ENCODE assay signal across 8 mouse cellular contexts in genomic region chr5:148608178-148608577, GRCm38 (mm10). TPM values are rescaled to one million over a fixed set of nuclear protein-coding genes. Genes with fewer than 3 reads are reported as not detected.
A peak's percentile ranks its signal among the peaks of the same experiment; 100 is the strongest.
DNase-seq lines count a peak whose midpoint lies in the region; ATAC-seq lines count a peak whose summit lies in the region.

No protein-coding gene starts in this region.

- H3K4me3 ChIP-seq in stomach, embryonic 15.5 days (replicated peaks): no peak overlapping the region
- H3K4me3 ChIP-seq in forebrain, embryonic 16.5 days (replicated peaks; ENCODE audit: low read length): no peak overlapping the region

- H3K9me3 ChIP-seq in stomach, embryonic 15.5 days: no peaks in the 10 kb centered on the region
- no peaks in the 10 kb centered on the region for H3K9me3 ChIP-seq in forebrain, embryonic 16.5 days (ENCODE audit: control insufficient read depth, low read length)

- DNase-seq in adrenal gland, adult (ENCODE audit: inconsistent age in 2 of 2, low spot score in 1 of 2): peak; percentile 15 to 39
- DNase-seq in adrenal gland, postnatal 25 days: no peak
- DNase-seq in ZHBTc4 (ENCODE audit: low read depth, low spot score): peak; percentile 70
- DNase-seq in heart, adult 9 months (ENCODE audit: low spot score in 2 of 2): peak; percentile 85 to 87
- peak; percentile 78 for DNase-seq in kidney, postnatal 14 days
- DNase-seq in cerebellum, adult 18-20 months: no peak

- H3K36me3 ChIP-seq in stomach, embryonic 15.5 days: no peaks in the 10 kb centered on the region
- H3K36me3 ChIP-seq in forebrain, embryonic 16.5 days (ENCODE audit: control insufficient read depth, insufficient read depth): no peaks in the 10 kb centered on the region

- ATAC-seq in stomach, embryonic 15.5 days (ENCODE audit: insufficient read depth, low FRiP score, low read depth): peak; percentile 71; the same call in 1 of the 2 replicates
- ATAC-seq in forebrain, embryonic 16.5 days: no peak; the same call in 1 of the 2 replicates

- H3K27me3 ChIP-seq in stomach, embryonic 15.5 days (replicated peaks): no peaks in the 10 kb centered on the region
- no peaks in the 10 kb centered on the region for H3K27me3 ChIP-seq in forebrain, embryonic 16.5 days (replicated peaks; ENCODE audit: control insufficient read depth, insufficient read depth, low read length)

- WGBS in stomach, embryonic 15.5 days: 17% methylated on average over 9 of the region's 9 CpGs
- WGBS in forebrain, embryonic 16.5 days: 34% methylated on average over 9 of the region's 9 CpGs

- peak overlapping the region; percentile 52; the same call in 1 of the 2 replicates for H3K27ac ChIP-seq in stomach, embryonic 15.5 days
- no peak overlapping the region for H3K27ac ChIP-seq in forebrain, embryonic 16.5 days (ENCODE audit: low read length)

- H3K4me1 ChIP-seq in stomach, embryonic 15.5 days: no peaks in the 10 kb centered on the region; the same call in 1 of the 2 replicates
- H3K4me1 ChIP-seq in forebrain, embryonic 16.5 days (replicated peaks; ENCODE audit: control insufficient read depth, insufficient read depth, low read length): peaks cover 14% of the 10 kb centered on the region

- no peak overlapping the region for H3K9ac ChIP-seq in stomach, embryonic 15.5 days
- H3K9ac ChIP-seq in forebrain, embryonic 16.5 days (replicated peaks; ENCODE audit: low read depth, low read length): no peak overlapping the region

- no peak overlapping the region for H3K4me2 ChIP-seq in stomach, embryonic 15.5 days
- H3K4me2 ChIP-seq in forebrain, embryonic 16.5 days (ENCODE audit: low read length): no peak overlapping the region

RNA-seq across cellular contexts. Expression of gene Ubl3, which starts 55.6 kb away (rescaled TPM):
- 164 and 181 TPM in 2 replicates for total RNA-seq in adrenal gland, postnatal 25 days (2021)
- polyA plus RNA-seq in stomach, embryonic 15.5 days (2015; fragmentation: Nextera tagmentation; extraction: Ambion mirVana): 74.8 and 77.7 TPM in 2 replicates
- polyA plus RNA-seq in forebrain, embryonic 16.5 days (2015; fragmentation: Nextera tagmentation; extraction: Ambion mirVana): 75.7 and 84.2 TPM in 2 replicates

Comparison
In these comparisons a context has a peak if more than half of its experiments do, and no peak if none do; other contexts are left out.
1. DNase-seq: peak in adrenal gland, adult (2 of 2), ZHBTc4 (single experiment), heart, adult 9 months (2 of 2) and kidney, postnatal 14 days (single experiment); none in adrenal gland, postnatal 25 days (single experiment) and cerebellum, adult 18-20 months (0 of 2).